Mouse (Mus musculus): ENCODE measurements around the gene Mrpl14. TPM values are rescaled to one million over a fixed set of nuclear protein-coding genes. Genes with fewer than 3 reads are reported as not detected.

Gene Mrpl14
- polyA plus RNA-seq, 1 experiment: 52.8 TPM

DNA sequence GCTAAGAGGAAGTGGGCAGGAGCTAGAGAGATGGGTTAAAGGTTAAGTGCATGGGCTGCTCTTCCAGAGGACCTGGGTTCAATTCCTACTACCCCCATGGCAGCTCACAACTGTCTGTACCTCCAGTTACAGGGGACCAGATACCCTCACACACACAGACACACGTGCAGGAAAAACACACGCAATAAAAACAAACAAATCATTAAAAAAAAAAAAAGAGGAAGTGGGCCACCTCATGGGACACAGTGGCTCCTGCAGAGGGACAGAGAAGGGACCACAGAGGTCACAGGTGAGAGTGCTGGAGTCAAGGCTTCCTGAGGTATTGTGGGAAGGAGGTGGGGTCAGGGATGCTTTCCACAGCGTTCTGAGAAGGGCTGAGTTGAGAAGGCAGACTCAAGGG, 25.4 kb downstream of the Mrpl14 start:
- DNase-seq (ENCODE audit: extremely low spot score in 1 of 2, low spot score in 1 of 2): no peak

DNA sequence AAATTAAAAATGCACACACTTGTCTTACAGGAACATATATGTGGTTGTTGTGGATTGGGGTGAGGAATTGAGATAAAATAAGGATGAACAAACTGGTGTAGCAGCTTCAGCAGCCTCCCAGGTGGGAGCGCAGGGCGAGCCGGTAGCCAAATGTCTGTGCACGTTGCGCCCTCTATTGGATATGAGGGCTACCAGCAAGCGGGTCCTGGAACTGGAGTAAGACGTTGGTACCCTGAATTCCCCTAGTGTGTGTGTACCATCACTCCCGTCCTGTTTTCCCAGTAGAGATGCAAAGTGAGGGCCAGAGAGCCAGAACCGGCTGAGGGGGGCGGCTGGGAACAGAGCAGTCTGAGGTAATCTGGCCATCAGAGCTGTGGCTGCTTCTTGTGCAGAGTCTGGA, 32.2 kb downstream of the Mrpl14 start:
- DNase-seq (ENCODE audit: extremely low spot score in 1 of 2, low spot score in 1 of 2): peak in 1 of 2 experiments; percentile 89

DNA sequence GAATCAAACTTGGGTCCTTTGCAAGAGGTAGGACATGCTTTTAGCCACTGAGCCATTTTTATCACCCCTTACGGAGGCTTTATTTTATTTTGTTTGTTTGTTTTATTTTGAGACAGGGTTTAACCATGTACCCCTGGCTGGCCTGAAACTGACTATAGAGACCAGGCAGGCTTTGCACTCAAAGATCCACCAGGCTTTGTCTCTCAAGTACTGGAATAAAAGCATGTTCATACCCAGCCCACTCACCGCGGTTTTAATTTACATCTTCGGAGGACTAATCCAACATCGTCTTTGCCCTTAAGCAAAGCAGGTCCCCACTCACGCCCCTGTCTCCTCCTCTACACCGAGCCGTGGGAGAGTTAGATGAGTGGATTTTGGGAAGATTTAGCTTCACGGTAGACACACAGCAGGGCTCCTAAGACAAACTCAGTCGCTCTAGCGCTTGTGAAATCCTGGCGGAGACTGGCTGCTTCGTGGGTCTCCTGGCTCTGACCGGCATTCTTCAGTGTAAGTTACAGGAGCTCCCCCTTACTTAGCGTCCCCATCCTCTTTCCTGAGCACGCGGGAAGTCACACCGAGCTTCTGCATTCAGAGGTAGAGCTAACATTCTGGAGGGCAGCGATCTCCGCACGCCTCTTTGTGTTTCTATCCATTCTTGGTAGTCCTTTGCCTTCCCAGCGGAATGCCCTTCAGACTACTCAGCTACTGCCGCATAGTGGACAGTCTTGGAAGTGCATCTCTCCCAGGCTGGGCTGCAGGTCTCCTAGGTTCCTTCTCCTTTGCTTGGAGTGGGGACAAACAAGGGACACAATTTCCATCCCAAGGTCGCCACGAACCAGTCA, 37.8 kb downstream of the Mrpl14 start:
- DNase-seq (ENCODE audit: extremely low spot score in 1 of 2, low spot score in 1 of 2): peak in 1 of 2 experiments; percentile 95

DNA sequence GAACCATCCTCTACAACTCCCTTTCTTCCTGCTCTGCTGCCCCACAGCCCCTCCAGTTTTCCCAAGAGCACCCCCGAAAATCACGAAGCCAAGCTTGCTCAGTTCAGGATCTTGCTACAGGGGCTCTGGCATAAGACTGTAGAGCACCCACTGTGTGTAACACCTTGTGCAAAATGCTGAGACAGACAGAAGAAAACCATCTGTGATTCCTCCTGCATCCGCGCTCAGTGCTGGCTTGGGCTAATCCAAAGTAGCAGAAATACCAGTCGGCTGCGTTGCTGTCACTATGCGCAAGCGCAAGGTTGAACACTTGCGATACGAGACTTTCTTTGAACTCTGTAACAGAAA, 38.4 kb downstream of the Mrpl14 start:
- peak in 1 of 2 experiments; percentile 15 for DNase-seq (ENCODE audit: extremely low spot score in 1 of 2, low spot score in 1 of 2)

DNA sequence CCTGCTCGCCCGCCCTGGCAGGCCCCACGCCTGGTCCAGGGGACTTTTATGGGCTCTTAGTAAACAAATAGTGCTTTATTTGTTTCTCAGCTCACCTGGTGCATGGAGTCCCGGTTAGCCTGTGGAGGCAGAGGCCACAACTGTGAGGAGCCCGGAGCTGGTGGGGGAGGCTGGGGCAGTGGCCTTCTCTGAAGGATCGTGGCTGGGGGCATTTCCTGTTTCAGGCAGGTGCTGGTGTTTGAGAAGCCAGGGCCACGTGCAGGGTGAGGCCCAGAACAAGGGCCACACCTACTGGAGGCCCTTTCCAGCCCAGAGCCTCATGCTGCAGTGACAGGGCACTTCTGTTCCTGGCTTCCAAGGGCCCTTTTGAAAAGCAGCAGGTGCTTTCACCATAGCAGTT, 40.1 kb downstream of the Mrpl14 start:
- no peak for DNase-seq (ENCODE audit: extremely low spot score in 1 of 2, low spot score in 1 of 2)

DNA sequence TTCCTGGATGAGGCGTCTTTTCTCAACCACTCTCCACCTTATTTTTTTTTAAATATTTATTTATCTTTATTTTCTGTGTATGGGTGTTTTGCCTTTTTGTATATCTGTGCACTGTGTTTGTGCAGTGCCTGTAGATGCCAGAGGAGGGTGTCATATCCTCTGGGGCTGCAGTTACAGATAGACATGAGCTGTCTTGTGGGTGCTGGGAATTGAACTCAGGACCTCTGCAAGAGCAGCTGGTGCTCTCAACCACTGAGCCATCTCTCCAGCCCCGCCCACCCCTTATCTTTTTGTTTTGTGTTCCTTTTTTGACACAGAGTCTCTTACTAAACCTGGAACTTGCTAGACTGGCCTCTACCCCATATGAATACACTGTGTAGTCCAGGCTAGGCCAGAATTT, 41.4 kb downstream of the Mrpl14 start:
- DNase-seq (ENCODE audit: extremely low spot score in 1 of 2, low spot score in 1 of 2): no peak

DNA sequence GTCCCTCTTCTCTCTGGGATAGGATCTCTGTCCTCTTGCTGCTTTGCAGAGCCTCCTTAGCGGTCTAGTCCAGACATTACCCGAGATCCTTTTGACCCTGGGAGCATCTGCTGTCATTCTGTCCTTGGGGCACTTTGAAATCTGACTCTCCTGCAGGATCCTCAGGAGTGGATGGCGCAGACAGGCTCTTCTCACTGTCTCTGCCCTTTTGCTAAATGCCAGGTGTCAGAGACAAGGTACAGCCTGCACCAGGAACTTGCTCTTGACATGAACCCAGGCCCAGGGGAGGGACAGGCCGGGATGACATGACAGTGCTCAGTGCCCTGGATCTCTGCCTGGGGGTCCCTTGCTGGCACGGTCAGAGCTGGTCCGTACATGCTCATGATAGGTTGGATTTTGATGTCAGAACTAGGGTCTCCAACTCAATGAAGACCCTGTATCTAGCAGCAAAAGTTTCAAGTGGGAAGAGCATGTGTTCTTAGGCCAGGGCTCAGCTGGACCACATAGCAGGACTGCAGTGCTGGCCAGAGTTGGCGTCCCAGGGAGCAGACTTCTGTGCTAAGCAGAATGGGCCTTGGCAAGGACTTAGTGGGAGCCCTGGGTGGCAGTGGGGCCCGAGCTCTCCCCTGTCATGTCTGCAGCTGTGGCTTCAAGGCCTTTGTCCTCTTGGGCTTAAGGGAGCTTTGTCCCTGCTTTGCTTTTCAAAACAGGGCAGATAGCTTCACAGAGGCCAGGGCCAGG, 42.0 kb downstream of the Mrpl14 start:
- no peak for DNase-seq (ENCODE audit: extremely low spot score in 1 of 2, low spot score in 1 of 2)

DNA sequence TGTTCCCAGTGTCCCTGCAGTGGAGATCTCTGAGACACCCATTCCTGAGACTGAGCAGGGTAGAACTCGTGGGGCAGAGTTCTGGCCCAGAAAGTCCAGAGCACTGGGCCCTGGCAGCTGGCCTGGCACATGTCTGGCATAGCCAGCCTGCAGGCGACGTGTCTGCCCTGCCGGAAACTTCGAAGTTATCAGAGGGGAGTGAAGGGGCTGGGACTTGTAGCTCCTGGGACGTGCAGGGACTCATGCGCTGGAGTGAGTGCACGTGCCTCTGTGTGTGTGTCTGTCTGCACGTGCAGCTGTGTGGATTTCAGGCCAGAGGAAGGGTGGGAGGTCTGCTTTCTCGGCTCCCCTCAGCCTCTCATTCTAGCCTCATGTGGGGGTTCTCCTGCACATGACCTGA, 43.3 kb downstream of the Mrpl14 start:
- DNase-seq (ENCODE audit: extremely low spot score in 1 of 2, low spot score in 1 of 2): no peak

DNA sequence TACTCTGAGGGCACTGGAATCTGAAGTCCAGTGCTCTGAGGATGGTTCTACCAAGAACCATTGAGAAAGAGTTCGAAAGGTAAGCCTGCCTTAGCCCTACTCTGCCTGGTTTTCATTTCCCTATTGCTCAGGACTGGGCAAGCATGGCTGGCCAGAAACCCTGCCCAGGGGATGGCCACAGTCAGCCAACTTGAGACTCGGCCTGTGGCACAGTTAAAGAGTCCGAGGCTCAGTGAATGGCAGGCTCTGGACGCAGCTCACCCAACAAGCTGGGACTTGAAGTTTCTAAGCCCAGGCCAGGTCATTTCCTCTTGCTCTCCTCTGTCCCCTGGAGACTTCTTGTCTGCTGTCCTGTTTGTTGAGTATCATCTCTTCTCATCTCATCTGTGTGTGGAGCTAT, 44.6 kb downstream of the Mrpl14 start:
- no peak for DNase-seq (ENCODE audit: extremely low spot score in 1 of 2, low spot score in 1 of 2)

DNA sequence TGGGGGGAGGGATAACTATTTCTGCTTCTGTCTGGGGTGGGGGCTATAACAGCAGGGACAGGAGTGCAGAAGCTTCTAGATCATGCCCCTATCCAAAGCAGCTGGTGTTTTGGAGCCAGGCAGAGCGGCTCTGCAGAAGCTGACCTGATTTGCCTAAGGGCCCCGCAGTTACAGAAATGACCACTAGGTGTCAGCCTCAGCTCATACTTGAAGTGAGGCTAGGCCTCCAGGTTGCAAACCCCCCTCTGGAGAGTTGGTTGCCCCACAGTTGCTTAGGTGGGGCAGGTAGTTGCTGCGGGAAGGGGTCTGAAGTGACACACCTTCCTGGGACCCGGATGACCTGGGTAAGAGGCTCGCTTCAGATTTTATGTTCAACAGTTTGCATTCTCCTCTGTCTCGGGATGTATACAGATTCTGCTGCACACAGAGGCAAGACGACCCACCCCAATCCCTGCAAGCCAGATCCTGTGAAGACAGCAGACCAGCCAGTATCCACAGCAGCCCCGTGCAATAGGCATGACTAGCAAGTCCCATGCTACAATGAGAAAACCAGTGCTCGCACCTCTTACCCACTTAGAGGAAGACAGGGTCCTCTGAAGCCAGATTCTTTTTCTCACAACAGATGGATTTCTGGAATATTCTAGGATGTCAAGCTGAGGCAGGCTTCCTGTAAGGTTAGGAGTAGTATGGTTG, 45.2 kb downstream of the Mrpl14 start:
- DNase-seq (ENCODE audit: extremely low spot score in 1 of 2, low spot score in 1 of 2): peak; percentile 75 to 98

DNA sequence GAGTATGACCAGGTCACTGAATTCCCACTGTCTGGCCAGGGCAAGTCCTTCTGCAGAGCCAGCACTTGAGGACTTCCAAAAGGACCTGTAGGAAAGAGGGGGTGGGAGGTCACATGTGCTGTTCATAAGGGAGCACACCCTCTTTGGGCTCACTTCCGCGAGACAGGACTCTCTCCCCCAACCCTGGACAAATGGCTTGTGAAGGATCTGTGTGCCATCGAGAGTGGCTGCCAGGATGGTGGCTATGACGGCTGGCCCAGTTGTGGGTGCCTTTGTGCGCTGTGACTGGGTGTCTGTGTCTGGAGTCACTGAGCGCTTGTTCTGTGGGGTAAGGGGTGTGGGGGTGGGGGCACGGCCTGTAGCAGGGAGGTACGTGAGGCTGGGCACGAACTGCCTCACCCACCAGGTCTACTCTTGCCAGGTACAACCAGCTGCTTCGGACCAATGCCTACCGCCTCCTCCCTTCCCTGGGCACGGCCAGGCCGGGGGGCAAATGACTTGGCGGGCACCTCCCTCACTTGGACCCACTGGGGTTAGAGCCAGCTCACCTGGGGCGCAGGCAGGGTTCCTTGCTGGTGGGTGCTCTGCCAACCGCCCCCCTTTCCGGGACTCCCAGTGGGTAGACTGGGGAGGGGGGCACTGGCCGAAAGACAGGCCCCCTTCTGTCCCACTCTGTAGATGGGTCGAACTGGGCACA, 47.1 kb downstream of the Mrpl14 start:
- DNase-seq (ENCODE audit: extremely low spot score in 1 of 2, low spot score in 1 of 2): peak in 1 of 2 experiments; percentile 32

DNA sequence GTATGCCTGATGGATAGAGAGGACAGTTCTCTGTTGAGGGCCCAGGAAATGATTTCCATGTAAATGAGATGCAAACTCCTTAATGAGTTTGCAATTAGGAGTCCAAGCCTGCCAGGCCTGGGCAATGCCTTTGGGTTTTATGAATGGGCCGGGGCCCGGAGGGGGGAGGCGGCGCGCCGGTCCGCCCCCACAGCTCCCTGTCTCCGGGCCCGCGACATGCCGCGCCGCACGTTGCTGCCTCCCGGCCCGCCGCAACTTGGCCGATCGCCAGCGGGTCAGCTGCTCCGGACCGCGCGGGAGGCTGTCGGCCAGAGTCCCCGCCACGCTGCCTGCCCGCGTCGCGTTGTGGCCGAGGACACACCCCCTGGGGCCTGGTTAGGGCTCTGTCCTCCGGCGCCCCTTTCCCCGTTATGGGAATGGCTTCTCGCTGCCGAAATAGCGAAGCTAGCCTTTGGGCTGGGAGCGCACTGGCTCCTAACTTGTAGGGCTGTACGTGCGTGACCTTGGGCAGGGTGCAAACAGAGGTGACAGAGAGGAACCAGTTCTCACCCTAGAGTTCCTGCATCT, 47.7 kb downstream of the Mrpl14 start, which contains the start of gene 1600014C23Rik:
1600014C23Rik (minus strand) TSS at position 110 of the 567 bp plus-strand sequence.
- DNase-seq (ENCODE audit: extremely low spot score in 1 of 2, low spot score in 1 of 2): peak; percentile 49 to 63

DNA sequence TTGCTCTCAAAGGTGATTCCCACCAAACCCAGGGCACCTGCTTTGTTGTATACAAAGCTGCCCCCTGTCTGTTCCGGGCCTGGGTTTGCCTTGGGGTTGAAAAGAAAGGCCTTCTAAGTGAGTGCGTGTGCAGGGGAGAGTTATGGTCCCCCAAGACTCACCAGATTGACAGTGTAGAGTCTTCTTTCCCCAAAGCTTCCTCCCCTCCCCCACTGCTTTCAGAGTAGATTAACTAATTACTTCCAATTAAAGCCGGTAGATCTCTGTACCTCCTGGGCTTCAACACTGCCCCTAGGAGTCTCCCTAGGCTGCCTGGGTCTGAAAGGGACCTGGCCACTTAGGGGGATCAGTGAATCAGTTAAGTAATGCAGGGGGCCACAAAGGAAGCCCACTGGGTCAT, 48.2 kb downstream of the Mrpl14 start:
- DNase-seq (ENCODE audit: extremely low spot score in 1 of 2, low spot score in 1 of 2): no peak

DNA sequence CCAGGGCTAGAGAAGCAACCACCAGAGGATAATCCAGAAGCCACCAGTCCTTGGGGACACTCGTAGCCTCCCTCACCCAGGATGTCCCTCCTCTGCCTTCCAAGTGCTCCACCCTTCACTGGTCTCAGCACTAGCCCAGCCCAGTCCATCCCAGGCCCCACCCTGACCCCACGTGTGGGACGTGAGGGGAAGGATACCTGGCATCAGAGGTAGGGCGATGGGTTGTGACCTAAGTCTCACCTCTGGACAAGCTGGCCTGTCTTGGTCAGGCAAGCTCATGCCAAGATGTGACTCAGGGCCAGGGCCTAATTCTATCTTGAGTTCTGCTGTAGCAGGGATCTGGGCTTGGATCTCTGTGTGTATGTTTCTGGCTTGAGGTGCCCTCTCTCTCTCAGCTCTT, 48.8 kb downstream of the Mrpl14 start:
- DNase-seq (ENCODE audit: extremely low spot score in 1 of 2, low spot score in 1 of 2): no peak

DNA sequence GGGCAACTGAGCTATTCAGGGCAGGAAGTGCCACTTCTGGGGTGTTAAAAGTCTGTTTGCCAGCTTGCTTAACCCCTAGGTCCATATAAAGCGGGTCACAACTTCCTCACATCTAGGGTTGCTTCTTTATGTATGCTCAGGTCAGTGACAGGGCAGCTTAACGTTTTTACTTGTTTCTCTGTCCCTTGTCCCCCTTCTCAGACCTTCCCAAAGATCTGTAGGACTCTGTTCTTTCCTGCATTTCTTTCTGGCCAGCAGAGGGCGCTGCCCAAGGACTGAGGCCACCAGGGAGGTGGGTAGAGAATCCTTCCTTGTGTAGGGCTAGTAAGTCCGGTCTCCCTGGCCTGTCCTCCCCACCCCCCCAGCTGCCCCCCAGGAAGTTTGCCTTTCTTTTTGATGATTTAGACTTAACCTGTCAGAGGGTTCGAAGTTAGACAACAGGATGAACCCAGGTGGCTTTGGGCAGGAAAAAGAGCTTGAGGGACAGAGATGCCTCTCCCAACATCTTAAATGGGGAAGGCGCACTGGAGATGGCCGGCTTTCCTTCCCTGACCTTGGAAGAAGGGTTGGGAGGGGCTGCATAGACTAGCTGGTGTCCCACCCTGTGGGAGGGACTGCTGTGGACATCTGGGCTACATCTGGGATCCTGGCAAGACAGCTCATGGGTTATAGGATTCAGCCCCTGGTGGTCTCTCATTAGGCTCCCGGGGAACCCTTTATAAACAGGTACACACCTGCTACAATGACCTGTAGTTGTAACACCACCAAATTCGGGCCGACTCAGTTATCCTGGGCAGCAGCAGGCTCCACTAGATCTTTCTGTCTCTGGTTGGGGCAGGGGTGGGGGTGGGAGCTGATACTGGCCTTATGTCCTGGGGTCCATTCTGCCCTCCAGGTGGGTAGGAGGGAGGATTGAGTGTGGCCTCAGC, 49.5 kb downstream of the Mrpl14 start:
- DNase-seq (ENCODE audit: extremely low spot score in 1 of 2, low spot score in 1 of 2): peak; percentile 53 to 95

DNA sequence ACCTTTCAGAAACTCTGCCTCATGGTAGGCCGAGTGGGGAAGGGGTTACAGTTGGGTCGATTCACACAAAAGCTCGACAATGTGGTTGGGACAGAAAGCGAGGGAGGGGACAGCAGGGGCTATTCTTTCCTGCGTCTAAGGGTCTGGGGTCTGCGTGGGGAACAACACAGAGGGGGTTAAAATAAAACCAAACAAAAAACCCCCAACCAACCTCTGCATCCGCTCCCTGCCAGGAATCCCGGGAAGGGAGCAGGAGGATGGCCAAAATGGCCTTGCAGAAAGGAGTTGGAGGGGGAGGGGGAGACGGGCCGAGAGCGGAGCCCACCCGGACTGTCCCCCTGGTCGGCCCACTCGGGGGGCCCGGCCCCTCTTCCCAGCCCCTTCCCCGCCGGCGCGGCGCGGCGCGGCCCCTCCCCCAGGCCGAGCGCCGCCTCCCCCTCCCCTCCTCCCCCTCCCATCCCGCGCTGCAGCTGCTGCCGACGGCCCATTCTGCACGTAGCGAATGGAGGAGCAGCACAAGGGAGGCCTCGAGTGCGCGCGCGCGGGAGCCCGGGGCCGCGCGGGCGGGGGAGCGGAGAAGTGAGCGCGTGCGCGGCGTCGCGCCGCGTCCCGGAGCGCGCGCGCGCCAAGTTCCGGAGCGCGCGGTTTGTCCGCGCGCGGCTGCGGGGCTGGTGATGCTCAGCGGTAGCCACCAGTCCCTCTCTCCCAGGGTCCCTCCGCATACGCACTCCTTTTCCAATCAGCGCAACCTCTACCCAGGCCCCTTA, 50.4 kb downstream of the Mrpl14 start:
- peak; percentile 76 to 91 for DNase-seq (ENCODE audit: extremely low spot score in 1 of 2, low spot score in 1 of 2)

DNA sequence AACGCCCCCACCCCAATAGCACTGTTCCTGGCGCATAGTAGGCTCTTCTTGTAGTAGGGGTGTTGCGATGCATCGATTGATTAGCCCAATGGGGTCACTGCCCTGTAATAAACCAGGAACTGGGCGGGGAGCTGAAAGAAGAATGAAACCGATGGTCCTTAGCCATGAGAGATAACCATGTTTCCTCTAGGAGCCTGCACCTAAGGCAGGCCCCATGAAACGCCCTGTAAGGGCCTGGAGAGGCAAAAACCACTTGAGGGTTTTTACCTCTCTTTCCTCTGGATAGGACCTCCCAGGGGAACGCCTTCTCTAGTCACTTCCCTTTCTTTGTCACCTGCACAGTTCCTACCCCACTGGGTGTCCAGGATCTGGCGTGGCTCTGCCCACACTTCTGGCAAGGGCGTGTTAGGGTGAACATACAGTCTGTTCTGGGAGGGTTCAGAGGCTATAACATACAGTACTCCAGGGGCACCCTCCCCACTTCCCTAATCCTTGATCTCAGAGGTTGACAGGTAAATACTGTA, 51.0 kb downstream of the Mrpl14 start:
- no peak for DNase-seq (ENCODE audit: extremely low spot score in 1 of 2, low spot score in 1 of 2)
